Mouse (Mus musculus): ENCODE results near the gene Klrc3.
"Not testable (repeated sequence)": the region's sequence is repeated elsewhere in the genome, so short reads cannot be mapped to it uniquely, and the experiment has no call there.

Gene Klrc3

GRCm38 (mm10) chr6:129643237-129643636 lies at the start of gene Klrc3:
Klrc3 (minus strand) TSS chr6:129643337.
- not testable (repeated sequence) for DNase-seq (ENCODE audit: low spot score in 2 of 2)

GRCm38 (mm10) chr6:129691436-129691835 lies 48.3 kb upstream of the Klrc3 start:
- DNase-seq (ENCODE audit: low spot score in 2 of 2) = not testable (repeated sequence)

DNA sequence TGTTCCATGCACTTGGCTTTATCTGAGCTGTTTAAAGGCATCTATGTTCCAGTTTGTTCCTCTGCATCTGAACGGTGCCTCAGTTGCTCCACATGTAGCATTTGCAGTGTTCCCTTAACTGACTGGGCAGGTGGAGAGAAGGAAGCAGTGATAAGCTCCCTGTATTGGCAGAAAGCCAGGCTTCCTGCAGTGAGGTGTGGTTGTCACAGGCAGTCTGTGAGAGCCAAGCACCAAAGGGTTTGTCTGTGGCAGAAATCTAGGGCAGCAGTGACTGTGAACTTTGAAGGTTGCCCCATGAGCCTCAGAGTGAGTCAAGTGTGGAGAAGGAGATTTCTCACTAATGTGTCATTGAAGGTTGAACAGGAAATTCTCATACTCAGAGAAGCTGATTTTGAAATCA lies 37.2 kb upstream of the Klrc3 start:
- DNase-seq (ENCODE audit: low spot score in 2 of 2) = no peak

GRCm38 (mm10) chr6:129678873-129679272 lies 35.7 kb upstream of the Klrc3 start, which contains the start of gene Klrc1:
Klrc1 (minus strand) TSS chr6:129678973.
- DNase-seq (ENCODE audit: low spot score in 2 of 2) = no peak

DNA sequence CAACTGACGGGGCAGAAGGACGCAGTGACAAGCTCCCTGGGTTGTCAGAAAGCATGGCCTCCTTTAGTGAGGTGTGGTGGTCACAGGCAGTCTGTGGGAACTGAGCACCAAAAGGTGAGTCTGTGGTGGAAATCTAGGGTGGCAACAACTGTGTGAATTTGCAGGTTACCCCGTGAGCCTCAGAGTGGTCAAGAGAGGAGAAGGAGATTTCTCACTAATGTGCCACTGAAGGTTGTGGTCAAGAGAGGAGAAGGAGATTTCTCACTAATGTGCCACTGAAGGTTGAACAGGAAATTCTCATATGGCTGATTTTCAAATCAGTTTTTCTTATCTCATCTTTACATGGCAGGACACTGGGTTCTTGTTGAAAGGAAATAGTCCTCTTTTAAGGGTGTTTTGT lies 18.2 kb upstream of the Klrc3 start:
- not testable (repeated sequence) for DNase-seq (ENCODE audit: low spot score in 2 of 2)

DNA sequence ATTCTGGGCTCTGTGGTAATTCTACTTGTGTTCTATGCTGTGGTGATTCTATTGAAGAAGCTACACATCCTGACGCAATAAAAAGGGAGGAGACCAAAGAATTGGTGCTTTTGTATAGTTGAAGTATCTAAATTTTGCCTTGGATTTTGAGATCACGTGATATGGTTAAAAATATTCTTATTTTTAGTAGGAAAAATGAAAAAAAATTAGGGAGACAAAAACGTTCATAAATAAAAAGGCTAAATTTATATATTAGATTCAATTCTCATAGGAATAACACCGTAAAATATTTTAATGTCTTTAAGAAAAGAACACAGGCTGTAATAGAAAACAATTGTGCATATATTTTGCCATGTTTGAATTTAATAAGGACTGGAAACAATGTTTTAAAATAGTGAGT lies 17.5 kb upstream of the Klrc3 start, which contains the start of gene Klrc2:
Klrc2 (minus strand) TSS at position 101 of the 400 bp plus-strand sequence.
- not testable (repeated sequence) for DNase-seq (ENCODE audit: low spot score in 2 of 2)

DNA sequence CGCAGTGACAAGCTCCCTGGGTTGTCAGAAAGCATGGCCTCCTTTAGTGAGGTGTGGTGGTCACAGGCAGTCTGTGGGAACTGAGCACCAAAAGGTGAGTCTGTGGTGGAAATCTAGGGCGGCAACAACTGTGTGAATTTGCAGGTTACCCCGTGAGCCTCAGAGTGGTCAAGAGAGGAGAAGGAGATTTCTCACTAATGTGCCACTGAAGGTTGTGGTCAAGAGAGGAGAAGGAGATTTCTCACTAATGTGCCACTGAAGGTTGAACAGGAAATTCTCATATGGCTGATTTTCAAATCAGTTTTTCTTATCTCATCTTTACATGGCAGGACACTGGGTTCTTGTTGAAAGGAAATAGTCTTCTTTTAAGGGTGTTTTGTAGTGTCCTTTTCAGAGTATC lies 917 bp upstream of the Klrc3 start:
- not testable (repeated sequence) for DNase-seq (ENCODE audit: low spot score in 2 of 2)

GRCm38 (mm10) chr6:129631046-129631445 lies 12.1 kb downstream of the Klrc3 start:
- not testable (repeated sequence) for DNase-seq (ENCODE audit: low spot score in 2 of 2)

- DNase-seq (ENCODE audit: low spot score in 2 of 2) = no peak
Measured at GRCm38 (mm10) chr6:129623735-129624134, 19.4 kb downstream of the Klrc3 start, which contains the start of gene Klrk1. Klrk1 (minus strand) TSS chr6:129623864.

DNA sequence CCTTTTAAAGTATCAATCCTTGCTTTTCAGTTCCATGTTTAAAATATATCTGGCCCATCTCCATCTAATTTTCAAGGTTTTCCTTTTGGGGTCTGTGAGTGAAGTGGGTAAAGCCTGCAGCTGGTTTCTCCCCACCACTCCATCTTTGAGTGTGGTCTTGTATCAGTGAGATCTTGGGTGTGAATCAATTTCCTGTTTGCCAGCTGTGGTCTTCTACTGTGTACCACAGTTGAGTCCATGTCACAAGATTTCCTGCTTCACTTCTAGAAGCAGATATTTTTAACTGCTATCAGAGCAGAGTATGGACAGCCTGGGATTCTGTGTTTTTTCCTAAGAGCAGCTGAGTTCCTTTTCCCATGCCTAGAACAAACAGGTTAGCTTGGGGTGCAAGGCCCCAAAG lies 34.8 kb downstream of the Klrc3 start:
- DNase-seq (ENCODE audit: low spot score in 2 of 2) = no peak

DNA sequence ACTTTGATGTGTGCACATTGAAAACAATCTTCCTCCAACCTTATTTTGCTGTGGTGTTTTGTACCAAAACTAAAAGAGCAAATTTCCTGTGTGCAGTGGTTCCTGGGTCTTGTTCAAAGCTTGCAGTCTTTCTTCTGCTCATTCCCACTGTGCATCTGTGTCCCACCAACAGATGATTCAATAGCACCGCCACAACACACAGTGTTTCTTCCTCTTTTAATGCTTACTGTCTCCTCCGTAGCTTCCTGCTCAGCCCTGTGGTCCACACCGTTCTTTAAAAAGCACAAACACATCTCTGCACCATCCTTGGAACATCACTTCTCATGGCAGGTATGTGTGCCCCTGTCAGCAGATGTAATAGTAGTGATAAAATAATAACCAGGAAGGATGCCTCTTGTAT lies 51.6 kb downstream of the Klrc3 start, which contains the start of gene Klrd1:
Klrd1 (plus strand) TSS at position 275 of the 400 bp plus-strand sequence.
- no peak for DNase-seq (ENCODE audit: low spot score in 2 of 2)
